Mouse (Mus musculus): ENCODE measurements at regions not wholly inside any gene's neighbourhood (a gene's known extent, or its start where the extent isn't known, plus 50 kb on each side); places are given as distances from the start of the nearest gene placed in this dataset.

DNA sequence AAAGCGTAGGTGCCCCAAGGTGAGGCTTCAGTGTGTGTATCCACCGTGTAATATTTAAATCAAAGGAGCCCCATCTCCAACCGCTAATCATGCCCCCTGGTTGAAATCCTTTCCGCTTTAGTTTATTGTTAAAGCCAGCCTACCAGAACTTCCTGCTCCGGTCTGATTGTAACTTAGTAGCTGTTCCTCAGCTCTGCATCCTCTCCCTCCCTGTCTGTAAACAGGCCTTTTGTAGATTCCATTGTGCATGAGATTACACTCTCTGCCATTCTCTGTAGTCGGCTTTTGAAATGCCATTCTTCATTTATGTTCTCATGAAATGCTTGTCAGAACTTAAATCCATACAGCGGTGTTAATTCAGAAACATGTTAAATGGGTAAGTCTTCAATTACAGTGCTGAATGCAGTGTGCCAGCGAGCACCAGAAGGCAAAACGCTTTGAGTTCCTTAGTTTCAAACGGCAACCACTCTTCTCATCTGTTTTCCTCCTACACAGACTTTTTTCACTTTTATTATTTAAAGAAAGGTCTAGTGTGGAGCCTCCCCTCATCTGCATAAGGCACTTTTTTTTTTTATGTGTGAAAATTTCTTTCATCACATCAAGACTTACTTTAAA is 502.4 kb downstream of the Plod2 start:
- TF ChIP-seq EP300 (optimal IDR thresholded peaks at IDR 0.05) = no peak
- no peak for TF ChIP-seq CTCF (IDR thresholded peaks at IDR 0.05; ENCODE audit: low read depth)
